Mouse (Mus musculus): ENCODE measurements around the gene Tbc1d20.

GRCm38 (mm10) chr2:152344909-152345308, 51.3 kb downstream of the Tbc1d20 start:
- TF ChIP-seq CTCF (IDR thresholded peaks at IDR 0.05) (no peak), EP300 (IDR thresholded peaks at IDR 0.05) (no peak)

Measured in lung, postnatal 0 days (tissue).